ENCODE assay signal across 8 mouse cellular contexts in the genomic region with DNA sequence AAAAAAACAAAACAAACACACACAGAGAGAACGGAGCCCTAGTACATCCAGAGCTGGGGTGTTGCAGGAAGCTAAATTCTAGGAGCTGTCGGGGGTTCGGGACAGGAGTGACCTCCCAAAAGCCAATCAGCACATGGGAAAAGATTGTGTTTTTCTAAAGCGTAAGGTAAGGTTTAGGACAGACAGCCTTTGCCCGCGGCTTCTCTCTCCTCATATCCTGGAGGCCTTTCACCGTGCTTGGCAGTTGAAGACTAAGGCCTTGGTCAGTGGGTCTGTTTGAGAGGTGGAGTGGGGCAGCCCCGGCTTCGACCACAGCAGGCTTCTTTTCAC. TPM values are rescaled to one million over a fixed set of nuclear protein-coding genes. Genes with fewer than 3 reads are reported as not detected.
A peak's percentile ranks its signal among the peaks of the same experiment; 100 is the strongest.
DNase-seq lines count a peak whose midpoint lies in the region; ATAC-seq and TF ChIP-seq lines count a peak whose summit lies in the region.

No protein-coding gene starts in this region.

- TF ChIP-seq CTCF in layer of hippocampus, adult 2 months (conservative IDR thresholded peaks at IDR 0.05): no peak

- peak overlapping the region; percentile 43 for H3K4me3 ChIP-seq in layer of hippocampus, adult 2 months
- peak overlapping the region; percentile 28 for H3K4me3 ChIP-seq in embryonic facial prominence, embryonic 11.5 days (ENCODE audit: low read depth, low read length)
- peak overlapping the region; percentile 30 for H3K4me3 ChIP-seq in intestine, embryonic 15.5 days (replicated peaks)
- 0 out of 2 replicates have a peak overlapping the region, but pooled peaks have one; percentile 23 for H3K4me3 ChIP-seq in neural tube, embryonic 12.5 days

- DNase-seq in layer of hippocampus, adult 2 months (ENCODE audit: low spot score in 2 of 2): no peak
- no peak for DNase-seq in layer of hippocampus, postnatal 10 days (ENCODE audit: low spot score in 2 of 2)
- no peak for DNase-seq in embryonic facial prominence, embryonic 11.5 days (ENCODE audit: low spot score)
- DNase-seq in cerebellum, adult 9-10 months: no peak
- no peak for DNase-seq in cerebellum, postnatal 14 days

- H3K36me3 ChIP-seq in embryonic facial prominence, embryonic 11.5 days (replicated peaks; ENCODE audit: control insufficient read depth, insufficient read depth, low read depth, low read length): no peaks in the 10 kb centered on the region
- no peaks in the 10 kb centered on the region for H3K36me3 ChIP-seq in intestine, embryonic 15.5 days
- no peaks in the 10 kb centered on the region for H3K36me3 ChIP-seq in neural tube, embryonic 12.5 days

- WGBS in embryonic facial prominence, embryonic 11.5 days: 40% methylated on average over 9 of the region's 9 CpGs
- 56% methylated on average over 9 of the region's 9 CpGs for WGBS in intestine, embryonic 15.5 days
- 52% methylated on average over 9 of the region's 9 CpGs for WGBS in neural tube, embryonic 12.5 days

- H3K4me2 ChIP-seq in embryonic facial prominence, embryonic 11.5 days (ENCODE audit: low read depth, low read length): peak overlapping the region; percentile 62
- peak overlapping the region; percentile 89 for H3K4me2 ChIP-seq in intestine, embryonic 15.5 days (replicated peaks)
- peak overlapping the region; percentile 62 for H3K4me2 ChIP-seq in neural tube, embryonic 12.5 days (replicated peaks)

- H3K27ac ChIP-seq in layer of hippocampus, adult 2 months: peak overlapping the region; percentile 52
- H3K27ac ChIP-seq in embryonic facial prominence, embryonic 11.5 days (replicated peaks; ENCODE audit: low read depth, low read length): no peak overlapping the region
- peak overlapping the region; percentile 20 for H3K27ac ChIP-seq in intestine, embryonic 15.5 days
- no peak overlapping the region for H3K27ac ChIP-seq in neural tube, embryonic 12.5 days

- no peaks in the 10 kb centered on the region for H3K9me3 ChIP-seq in embryonic facial prominence, embryonic 11.5 days (replicated peaks; ENCODE audit: control insufficient read depth, low read length)
- no peaks in the 10 kb centered on the region for H3K9me3 ChIP-seq in intestine, embryonic 15.5 days
- no peaks in the 10 kb centered on the region for H3K9me3 ChIP-seq in neural tube, embryonic 12.5 days

- peaks cover 5% of the 10 kb centered on the region for H3K27me3 ChIP-seq in embryonic facial prominence, embryonic 11.5 days (ENCODE audit: control insufficient read depth, insufficient read depth, low read length)
- 0 out of 2 replicates have a peak, but pooled peaks cover 3% of the 10 kb centered on the region for H3K27me3 ChIP-seq in intestine, embryonic 15.5 days (replicated peaks)
- H3K27me3 ChIP-seq in neural tube, embryonic 12.5 days (replicated peaks): peaks cover 44% of the 10 kb centered on the region

- peak overlapping the region; percentile 42; the same call in 1 of the 2 replicates for H3K9ac ChIP-seq in embryonic facial prominence, embryonic 11.5 days (replicated peaks; ENCODE audit: low read length)
- 0 out of 2 replicates have a peak overlapping the region, but pooled peaks have one; percentile 34 for H3K9ac ChIP-seq in intestine, embryonic 15.5 days
- peak overlapping the region; percentile 48; the same call in 1 of the 2 replicates for H3K9ac ChIP-seq in neural tube, embryonic 12.5 days

- peaks cover 12% of the 10 kb centered on the region for H3K4me1 ChIP-seq in embryonic facial prominence, embryonic 11.5 days (ENCODE audit: control insufficient read depth, insufficient read depth, low read length)
- H3K4me1 ChIP-seq in intestine, embryonic 15.5 days (replicated peaks): peaks cover 48% of the 10 kb centered on the region
- H3K4me1 ChIP-seq in neural tube, embryonic 12.5 days: peaks cover 36% of the 10 kb centered on the region

- no peak for ATAC-seq in embryonic facial prominence, embryonic 11.5 days (replicated peaks; ENCODE audit: insufficient number of reproducible peaks, low FRiP score, low TSS enrichment, low read depth)
- no peak for ATAC-seq in intestine, embryonic 15.5 days
- ATAC-seq in neural tube, embryonic 12.5 days (ENCODE audit: low FRiP score, low read depth): no peak
- no peak for ATAC-seq in granulocyte monocyte progenitor cell, adult 5-6 weeks (replicated peaks; ENCODE audit: poor library complexity, severe bottlenecking)

RNA-seq across cellular contexts. Expression of gene Tmc6, which starts 0.7 kb away (rescaled TPM):
- 1 to 10 TPM; 6.6 to 8.4 TPM for total RNA-seq in layer of hippocampus, adult 2 months (2021)
- total RNA-seq in layer of hippocampus, postnatal 10 days (2021): 1 to 10 TPM; 5.5 to 5.9 TPM
- 9.9 and 10.7 TPM in 2 replicates for polyA plus RNA-seq in embryonic facial prominence, embryonic 11.5 days (2014; fragmentation: Nextera tagmentation; extraction: Ambion mirVana)
- 28.3 and 34.7 TPM in 2 replicates for polyA plus RNA-seq in intestine, embryonic 15.5 days (2015; fragmentation: Nextera tagmentation; extraction: Ambion mirVana)
- 11.2 and 11.5 TPM in 2 replicates for polyA plus RNA-seq in neural tube, embryonic 12.5 days (2016; fragmentation: Nextera tagmentation; extraction: Ambion mirVana)
- 32.7 and 71.6 TPM in 2 replicates for total RNA-seq in granulocyte monocyte progenitor cell, adult 5-6 weeks (2014; fragmentation: Nextera tagmentation)
- total RNA-seq in granulocyte monocyte progenitor cell, adult 5-6 weeks (2017): 12.6 and 20.6 TPM in 2 replicates

RNA-seq across cellular contexts. Expression of gene Tmc8, which starts 0.8 kb away (rescaled TPM):
- under 1 TPM; 0.64 to 0.91 TPM for total RNA-seq in layer of hippocampus, adult 2 months (2021)
- total RNA-seq in layer of hippocampus, postnatal 10 days (2021): 1 to 10 TPM in 1 of 2 experiments, under 1 TPM in 1; 0.60 to 1.5 TPM
- polyA plus RNA-seq in embryonic facial prominence, embryonic 11.5 days (2014; fragmentation: Nextera tagmentation; extraction: Ambion mirVana): 0.39 and 0.70 TPM in 2 replicates
- 6.6 and 7.7 TPM in 2 replicates for polyA plus RNA-seq in intestine, embryonic 15.5 days (2015; fragmentation: Nextera tagmentation; extraction: Ambion mirVana)
- 1.0 and 1.4 TPM in 2 replicates for polyA plus RNA-seq in neural tube, embryonic 12.5 days (2016; fragmentation: Nextera tagmentation; extraction: Ambion mirVana)
- 1.5 and 3.6 TPM in 2 replicates for total RNA-seq in granulocyte monocyte progenitor cell, adult 5-6 weeks (2014; fragmentation: Nextera tagmentation)
- 0.95 and 1.8 TPM in 2 replicates for total RNA-seq in granulocyte monocyte progenitor cell, adult 5-6 weeks (2017)

RNA-seq across cellular contexts. Expression of gene 6030468B19Rik, which starts 14.8 kb away (rescaled TPM):
- under 1 TPM; 0.34 to 0.46 TPM for total RNA-seq in layer of hippocampus, adult 2 months (2021)
- total RNA-seq in layer of hippocampus, postnatal 10 days (2021): not detected
- 0.27 and 0.67 TPM in 2 replicates for polyA plus RNA-seq in embryonic facial prominence, embryonic 11.5 days (2014; fragmentation: Nextera tagmentation; extraction: Ambion mirVana)
- polyA plus RNA-seq in intestine, embryonic 15.5 days (2015; fragmentation: Nextera tagmentation; extraction: Ambion mirVana): 1.1 and 1.2 TPM in 2 replicates
- 0.42 TPM in 1 of 2 replicates, not detected in the other for polyA plus RNA-seq in neural tube, embryonic 12.5 days (2016; fragmentation: Nextera tagmentation; extraction: Ambion mirVana)
- total RNA-seq in granulocyte monocyte progenitor cell, adult 5-6 weeks (2014; fragmentation: Nextera tagmentation): not detected in 2 replicates
- total RNA-seq in granulocyte monocyte progenitor cell, adult 5-6 weeks (2017): not detected in 2 replicates

RNA-seq across cellular contexts. Expression of gene Gm20708, which starts 26.8 kb away (rescaled TPM):
- 1 to 10 TPM; 1.6 to 1.7 TPM for total RNA-seq in layer of hippocampus, adult 2 months (2021)
- 1 to 10 TPM; 3.4 to 3.5 TPM for total RNA-seq in layer of hippocampus, postnatal 10 days (2021)
- 0.17 TPM in 1 of 2 replicates, not detected in the other for polyA plus RNA-seq in embryonic facial prominence, embryonic 11.5 days (2014; fragmentation: Nextera tagmentation; extraction: Ambion mirVana)
- 0.26 and 0.38 TPM in 2 replicates for polyA plus RNA-seq in intestine, embryonic 15.5 days (2015; fragmentation: Nextera tagmentation; extraction: Ambion mirVana)
- 0.70 TPM in 1 of 2 replicates, not detected in the other for polyA plus RNA-seq in neural tube, embryonic 12.5 days (2016; fragmentation: Nextera tagmentation; extraction: Ambion mirVana)
- total RNA-seq in granulocyte monocyte progenitor cell, adult 5-6 weeks (2014; fragmentation: Nextera tagmentation): 0.53 and 0.99 TPM in 2 replicates
- 0.30 TPM in 1 of 2 replicates, not detected in the other for total RNA-seq in granulocyte monocyte progenitor cell, adult 5-6 weeks (2017)

RNA-seq across cellular contexts. Expression of gene Syngr2, which starts 26.8 kb away (rescaled TPM):
- 10 to 100 TPM; 10.2 to 13.4 TPM for total RNA-seq in layer of hippocampus, adult 2 months (2021)
- 10 to 100 TPM; 11.3 to 12.3 TPM for total RNA-seq in layer of hippocampus, postnatal 10 days (2021)
- 30.4 and 32.9 TPM in 2 replicates for polyA plus RNA-seq in embryonic facial prominence, embryonic 11.5 days (2014; fragmentation: Nextera tagmentation; extraction: Ambion mirVana)
- 135 and 151 TPM in 2 replicates for polyA plus RNA-seq in intestine, embryonic 15.5 days (2015; fragmentation: Nextera tagmentation; extraction: Ambion mirVana)
- 19.0 and 19.4 TPM in 2 replicates for polyA plus RNA-seq in neural tube, embryonic 12.5 days (2016; fragmentation: Nextera tagmentation; extraction: Ambion mirVana)
- total RNA-seq in granulocyte monocyte progenitor cell, adult 5-6 weeks (2014; fragmentation: Nextera tagmentation): 225 and 281 TPM in 2 replicates
- total RNA-seq in granulocyte monocyte progenitor cell, adult 5-6 weeks (2017): 152 and 176 TPM in 2 replicates

Comparison
In these comparisons a context has a peak if more than half of its experiments do, and no peak if none do; other contexts are left out.
1. H3K27ac ChIP-seq: peak in layer of hippocampus, adult 2 months (single experiment) and intestine, embryonic 15.5 days (single experiment); none in embryonic facial prominence, embryonic 11.5 days (single experiment) and neural tube, embryonic 12.5 days (single experiment).
2. Peak in every context shown above with its lines, with median percentiles within 50 percentile points of each other: H3K4me3 ChIP-seq, H3K4me2 ChIP-seq and H3K9ac ChIP-seq.